Mouse (Mus musculus) urinary bladder, postnatal 4 days (tissue): Measurements from ENCODE around the gene Mief1.

Experiments used
- DNase-seq, 2 experiments: peaks; one replicate each; pipeline ENCODE4 v3.0.0; 2021 to 2022; ENCODE audit warnings: low spot score in 2 of 2

Mief1 gene

GRCm38 (mm10) chr15:80263610-80264575, 30.1 kb downstream of the Mief1 start, which contains the start of gene Rps19bp1:
Gene Rps19bp1 (minus strand): TSS chr15:80264315.
- DNase-seq, result peak; percentile 84 to 87

DNA sequence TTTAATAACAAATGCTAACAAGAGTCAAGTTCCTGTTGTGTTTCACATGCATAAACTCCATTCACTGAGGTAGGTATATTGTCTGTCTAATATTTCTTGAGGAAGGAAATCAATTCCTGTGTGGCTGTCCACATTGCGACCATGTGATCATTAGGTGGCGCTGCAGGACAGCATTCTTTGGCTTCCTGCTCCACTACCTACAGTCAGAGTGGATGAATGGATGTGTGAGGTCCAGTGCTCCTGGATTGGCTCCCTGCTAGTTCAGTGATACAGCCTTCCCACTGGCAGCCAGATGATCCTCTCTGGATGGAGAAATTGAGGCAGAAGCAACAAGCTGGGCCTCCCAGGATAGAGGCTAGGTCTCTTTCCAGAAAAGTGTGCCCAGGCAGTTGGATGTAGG, 32.5 kb downstream of the Mief1 start:
- DNase-seq, result no peak

GRCm38 (mm10) chr15:80271858-80272396, 38.1 kb downstream of the Mief1 start:
- no peak for DNase-seq

GRCm38 (mm10) chr15:80277107-80277506, 43.3 kb downstream of the Mief1 start:
- no peak for DNase-seq

GRCm38 (mm10) chr15:80277625-80278024, 43.8 kb downstream of the Mief1 start:
- peak; percentile 47 to 80 for DNase-seq

DNA sequence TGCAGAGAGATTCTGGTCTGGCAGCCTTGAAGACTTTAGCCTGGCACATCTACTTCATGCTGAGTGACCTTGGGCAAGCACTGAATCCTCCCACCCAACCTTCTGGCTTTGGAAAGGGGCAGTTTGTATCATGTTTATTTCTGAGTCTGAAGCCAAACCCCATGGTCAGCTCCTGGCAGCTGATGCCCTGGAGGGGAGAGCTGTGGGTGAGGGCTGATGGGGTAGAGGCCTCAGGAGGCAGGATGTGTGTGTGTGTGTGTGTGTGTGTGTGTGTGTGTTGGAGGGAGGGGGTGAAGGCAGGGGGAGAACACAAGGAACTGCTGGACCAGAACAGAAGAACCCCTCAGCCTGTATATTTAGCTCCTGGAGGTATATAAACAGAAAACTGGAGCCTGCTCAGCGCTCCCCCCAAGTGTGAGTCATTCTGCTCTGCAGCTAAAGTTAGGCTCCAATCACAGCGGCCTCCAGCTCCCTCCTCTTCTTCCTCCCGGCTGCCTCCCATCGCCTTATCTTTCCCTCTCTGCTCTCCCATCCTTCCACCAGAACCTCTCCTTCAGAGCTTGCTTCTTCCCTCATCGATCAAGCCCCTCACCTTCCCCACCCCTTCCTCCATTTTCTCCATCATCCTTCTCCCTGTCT, 44.4 kb downstream of the Mief1 start:
- DNase-seq, result no peak

DNA sequence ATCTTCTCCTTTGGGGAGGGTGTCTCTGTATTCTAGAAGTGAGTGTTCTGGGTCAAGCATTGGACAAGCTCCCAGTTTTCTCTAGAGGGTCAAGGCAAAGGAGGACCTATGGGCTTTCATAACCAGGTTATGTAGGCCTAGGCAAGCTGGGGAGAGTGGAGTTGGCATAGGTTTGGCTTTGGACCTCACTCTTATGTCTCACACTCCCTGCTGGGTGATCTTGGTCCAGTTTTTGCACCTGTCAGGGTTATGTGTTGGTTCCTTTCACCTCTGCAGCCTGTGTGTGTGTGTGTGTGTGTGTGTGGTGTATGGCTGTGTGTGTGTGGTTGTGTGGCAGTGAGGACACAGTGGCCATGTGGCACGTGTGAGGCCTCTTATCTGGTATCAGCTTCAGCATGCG, 45.2 kb downstream of the Mief1 start:
- DNase-seq, result no peak

GRCm38 (mm10) chr15:80280646-80281045, 46.8 kb downstream of the Mief1 start:
- DNase-seq, result no peak

GRCm38 (mm10) chr15:80286851-80287415, 53.1 kb downstream of the Mief1 start, which contains the start of gene Cacna1i:
Gene Cacna1i (plus strand): TSS chr15:80287238.
- no peak for DNase-seq

GRCm38 (mm10) chr15:80288036-80288435, 54.2 kb downstream of the Mief1 start:
- no peak for DNase-seq

GRCm38 (mm10) chr15:80289436-80289835, 55.6 kb downstream of the Mief1 start:
- peak; percentile 43 to 67 for DNase-seq

GRCm38 (mm10) chr15:80297146-80297545, 63.3 kb downstream of the Mief1 start:
- no peak for DNase-seq
